Mouse (Mus musculus) liver, adult 2 months (tissue): Measurements from ENCODE around the gene Hspb9.

ENCODE experiments used
- CTCF ChIP-seq: fragments of 200-500 bp; IDR thresholded peaks from 2 replicates; pipeline ENCODE4 v1.5.1; 2011; ENCODE audit warnings: low read depth, low read length, control low read depth
- POLR2A ChIP-seq: fragments of 200-500 bp; IDR thresholded peaks from 2 replicates; pipeline ENCODE4 v1.6.1; 2011; ENCODE audit warnings: low read length, control low read depth; ENCODE audit not compliant: insufficient read depth; ENCODE audit errors: extremely low read depth

DNA sequence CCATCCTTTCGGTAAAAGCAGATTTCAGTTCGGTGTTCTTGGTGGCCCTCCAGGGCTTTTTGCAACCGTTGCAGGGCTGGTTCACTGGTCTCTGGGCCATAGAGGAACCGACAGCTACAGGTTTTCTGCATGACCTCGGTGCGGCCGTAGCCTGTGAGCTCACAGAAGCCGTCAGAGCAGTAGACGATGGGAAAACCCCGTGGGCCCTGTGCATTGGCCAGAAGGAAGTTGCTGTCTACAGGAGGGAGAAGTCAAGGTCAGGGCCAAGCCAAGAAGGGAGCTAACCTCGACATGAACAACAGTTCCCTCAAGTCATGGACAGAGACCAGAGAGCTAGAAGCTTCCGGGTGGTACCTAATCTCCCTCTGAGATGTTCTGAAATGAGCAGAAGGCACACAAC lies 43.9 kb downstream of the Hspb9 start:
- no peak for TF ChIP-seq POLR2A
- TF ChIP-seq CTCF = no peak
